Mouse (Mus musculus) midbrain, postnatal 0 days (tissue): ENCODE measurements at regions not wholly inside any gene's neighbourhood (a gene's known extent, or its start where the extent isn't known, plus 50 kb on each side); places are given as distances from the start of the nearest gene placed in this dataset.

Source experiments
- ATAC-seq: fragments of 200-750 bp; cut with Nextera tagmentation; 2 replicates; pipeline ENCODE4 v1.8.0; 2017; ENCODE audit warnings: moderate number of reproducible peaks, mild to moderate bottlenecking, moderate TSS enrichment, moderate library complexity; ENCODE audit not compliant: low FRiP score
- DNase-seq: peaks from one replicate; pipeline ENCODE4 v3.0.0-alpha.2; 2015; ENCODE audit warnings: low spot score
- H3K27ac ChIP-seq: fragments of 300-500 bp; sonication (generic); 2 replicates; pipeline ENCODE4 v1.5.1; 2014; ENCODE audit warnings: low read depth, mild to moderate bottlenecking, low read length, mixed read lengths
- H3K27me3 ChIP-seq: fragments of 300-500 bp; sonication (generic); 2 replicates; pipeline ENCODE4 v1.6.1; 2014; ENCODE audit warnings: low read length, control low read depth, mixed read lengths; ENCODE audit not compliant: insufficient read depth
- H3K36me3 ChIP-seq: fragments of 300-500 bp; sonication (generic); 2 replicates; pipeline ENCODE4 v1.6.1; 2014; ENCODE audit warnings: low read length, control low read depth, mixed read lengths; ENCODE audit not compliant: insufficient read depth
- H3K4me1 ChIP-seq: fragments of 300-500 bp; sonication (generic); 2 replicates; pipeline ENCODE4 v1.6.1; 2014; ENCODE audit warnings: mild to moderate bottlenecking, control low read depth, antibody characterized with exemption, low read length, mixed read lengths; ENCODE audit not compliant: insufficient read depth
- H3K4me2 ChIP-seq: fragments of 300-500 bp; sonication (generic); 2 replicates; pipeline ENCODE4 v1.6.1; 2014; ENCODE audit warnings: low read depth, mild to moderate bottlenecking, low read length, mixed read lengths; ENCODE audit not compliant: poor library complexity, severe bottlenecking
- H3K4me3 ChIP-seq: fragments of 300-500 bp; sonication (generic); 2 replicates; pipeline ENCODE4 v1.5.1; 2014; ENCODE audit warnings: low read depth, mild to moderate bottlenecking, low read length, moderate library complexity
- H3K9ac ChIP-seq: fragments of 300-500 bp; sonication (generic); replicated peaks from 2 replicates; pipeline ENCODE4 v1.6.1; 2014; ENCODE audit warnings: mild to moderate bottlenecking, low read length, moderate library complexity, mixed read lengths; ENCODE audit not compliant: poor library complexity, severe bottlenecking
- H3K9me3 ChIP-seq: fragments of 300-500 bp; sonication (generic); 2 replicates; pipeline ENCODE4 v1.6.1; 2016; ENCODE audit warnings: low read length, control low read depth
- CTCF ChIP-seq: IDR thresholded peaks from 2 replicates; pipeline ENCODE4 v1.5.1; 2016; ENCODE audit warnings: antibody characterized with exemption, mild to moderate bottlenecking
- WGBS: fragments of 180-500 bp; shearing (Covaris S2); extraction: QIAGEN DNeasy Blood & Tissue Kit; methylation state at CpG from one replicate; pipeline ENCODE4 v1.1.7; 2014; 5-methylcytosine and 5-hydroxymethylcytosine counted together

DNA sequence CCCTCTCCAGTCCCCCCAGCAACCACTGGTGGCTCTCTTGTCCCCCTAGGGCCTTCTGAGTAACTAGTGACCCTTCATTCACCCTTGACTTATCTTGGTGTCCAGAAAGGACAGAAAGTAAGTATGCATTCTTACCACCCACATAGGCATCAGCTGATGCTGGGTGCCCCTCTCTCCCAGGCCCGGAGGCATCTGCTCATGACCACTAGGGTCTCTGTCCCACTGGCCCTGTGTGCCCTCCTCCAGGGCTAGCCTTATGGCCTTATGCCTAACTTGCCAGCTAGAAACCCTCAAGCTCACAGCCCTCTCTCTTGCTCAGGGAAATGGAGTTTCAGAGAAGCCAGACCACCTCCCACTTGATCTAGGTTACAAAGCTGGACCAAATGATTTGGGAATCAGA, 89.2 kb upstream of the Unc5b start:
- no peaks in the 10 kb centered on the region for H3K9me3 ChIP-seq
- ATAC-seq: no peak
- H3K36me3 ChIP-seq: no peaks in the 10 kb centered on the region
- H3K4me3 ChIP-seq: no peak overlapping the region
- H3K4me2 ChIP-seq: no peak overlapping the region
- H3K9ac ChIP-seq: no peak overlapping the region
- no peaks in the 10 kb centered on the region for H3K27me3 ChIP-seq
- TF ChIP-seq CTCF: no peak
- WGBS: 100% methylated on average over 1 of the region's 1 CpGs
- peaks cover 6% of the 10 kb centered on the region; the same call in 1 of the 2 replicates for H3K4me1 ChIP-seq
- DNase-seq: no peak
- no peak overlapping the region for H3K27ac ChIP-seq

DNA sequence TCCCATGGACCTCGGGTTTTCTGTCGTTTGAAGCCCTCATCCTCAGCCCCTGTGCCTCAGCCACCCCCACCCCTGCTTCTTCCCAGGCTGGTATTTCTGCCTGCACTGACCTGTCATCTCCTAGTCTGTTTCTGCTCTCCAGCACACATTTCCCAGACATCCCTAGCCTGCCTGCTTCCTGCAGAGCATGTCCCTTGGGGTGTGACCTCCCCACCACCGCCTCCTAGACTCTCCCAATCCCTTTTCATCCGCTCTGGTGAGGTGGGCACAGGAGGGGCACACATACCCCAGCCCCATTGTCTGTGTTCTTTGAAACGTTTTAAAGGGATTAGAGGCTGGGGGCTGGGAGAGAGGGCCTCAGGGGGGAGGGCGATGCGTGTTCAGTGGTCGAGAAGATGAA, 86.6 kb upstream of the Unc5b start:
- no peak for TF ChIP-seq CTCF
- WGBS: 6% methylated on average over 8 of the region's 8 CpGs
- Histone ChIP-seq H3K9ac (no peak overlapping the region), H3K27ac (no peak overlapping the region), H3K4me2 (no peak overlapping the region), H3K27me3 (no peaks in the 10 kb centered on the region), H3K9me3 (no peaks in the 10 kb centered on the region), H3K36me3 (no peaks in the 10 kb centered on the region), H3K4me3 (no peak overlapping the region), H3K4me1 (peaks cover 13% of the 10 kb centered on the region; the same call in 1 of the 2 replicates)
- DNase-seq: no peak
- ATAC-seq: 0 out of 2 replicates have a peak, but pooled peaks have one; percentile 17

DNA sequence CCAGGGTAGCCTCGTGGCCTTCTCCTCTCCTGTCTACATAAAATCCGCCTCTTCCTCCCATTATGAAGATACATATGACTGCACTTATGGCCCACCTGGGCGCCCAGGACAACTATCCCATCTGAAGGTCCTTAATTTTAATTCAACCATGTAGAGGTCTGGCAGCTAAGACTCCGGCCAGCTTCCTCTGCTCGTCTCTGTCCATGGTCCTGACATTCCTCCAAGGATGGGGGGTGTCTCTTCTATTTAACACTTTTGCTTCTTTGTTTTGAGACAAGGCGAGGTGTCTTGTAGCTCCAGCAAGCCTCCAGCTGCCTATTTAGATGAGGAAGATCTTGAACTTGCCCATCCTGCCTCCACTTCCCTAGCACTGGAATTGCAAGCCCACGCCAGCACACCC, 83.0 kb upstream of the Unc5b start:
- Histone ChIP-seq H3K4me1 (peaks cover 13% of the 10 kb centered on the region; the same call in 1 of the 2 replicates), H3K36me3 (no peaks in the 10 kb centered on the region), H3K4me3 (no peak overlapping the region), H3K27ac (no peak overlapping the region), H3K9me3 (no peaks in the 10 kb centered on the region), H3K9ac (no peak overlapping the region), H3K27me3 (no peaks in the 10 kb centered on the region), H3K4me2 (no peak overlapping the region)
- WGBS: 46% methylated on average over 7 of the region's 7 CpGs
- TF ChIP-seq CTCF: no peak
- DNase-seq: no peak
- no peak for ATAC-seq

DNA sequence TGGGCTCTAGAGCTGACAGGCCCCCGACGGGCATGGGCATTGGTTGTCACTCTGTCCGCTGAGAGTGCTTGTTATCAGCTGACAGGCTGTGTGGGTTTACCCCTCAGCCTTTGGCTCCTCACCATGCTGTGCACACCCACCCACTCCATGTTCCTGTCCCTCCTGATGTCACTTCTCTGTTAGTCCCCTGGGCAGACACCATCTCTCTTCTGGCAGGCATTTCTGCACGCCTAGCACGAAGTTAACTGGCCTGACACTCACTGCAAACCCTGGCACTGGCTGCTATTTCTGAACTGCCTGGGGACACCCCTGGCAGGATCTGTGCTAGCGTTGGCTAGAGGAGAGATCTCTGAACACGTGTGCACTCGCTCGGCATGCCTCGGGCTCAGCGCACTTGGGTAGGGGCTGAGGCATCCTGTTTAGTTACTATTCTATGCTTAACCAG, 82.1 kb upstream of the Unc5b start:
- DNase-seq: peak; percentile 73

DNA sequence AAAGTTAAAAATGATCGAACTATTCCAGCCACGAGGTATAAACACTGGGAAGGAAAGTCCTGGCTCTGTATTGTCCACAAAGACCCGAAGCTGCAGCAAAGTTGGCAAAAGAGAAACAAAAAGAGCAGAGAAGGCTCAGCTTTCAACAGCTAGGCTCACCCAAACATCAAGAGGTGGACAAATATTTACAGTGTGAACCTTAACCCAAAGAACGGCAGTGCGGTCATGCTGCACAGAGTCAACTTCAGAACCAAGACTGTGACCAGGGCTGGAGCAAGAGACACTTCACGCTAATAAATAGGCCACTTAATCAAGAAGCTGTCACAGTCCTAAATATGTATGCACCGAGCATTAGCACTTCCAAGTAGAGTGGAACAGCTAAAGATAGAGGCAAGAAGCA, 73.0 kb upstream of the Unc5b start:
- DNase-seq (no peak), ATAC-seq (no peak)
- Histone ChIP-seq H3K36me3 (no peaks in the 10 kb centered on the region), H3K9ac (no peak overlapping the region), H3K4me2 (no peak overlapping the region), H3K27me3 (no peaks in the 10 kb centered on the region), H3K4me3 (no peak overlapping the region), H3K4me1 (no peaks in the 10 kb centered on the region), H3K9me3 (no peaks in the 10 kb centered on the region; the same call in 1 of the 2 replicates), H3K27ac (no peak overlapping the region)
- 79% methylated on average over 7 of the region's 7 CpGs for WGBS
- no peak for TF ChIP-seq CTCF

More for the DNA sequence above, 82.1 kb upstream of the Unc5b start:
- Histone ChIP-seq H3K9me3 (no peaks in the 10 kb centered on the region), H3K27ac (no peak overlapping the region), H3K27me3 (no peaks in the 10 kb centered on the region), H3K9ac (no peak overlapping the region), H3K36me3 (no peaks in the 10 kb centered on the region), H3K4me2 (no peak overlapping the region), H3K4me1 (peaks cover 13% of the 10 kb centered on the region; the same call in 1 of the 2 replicates), H3K4me3 (no peak overlapping the region)
- WGBS: 51% methylated on average over 11 of the region's 11 CpGs
- ATAC-seq: peak; percentile 55; the same call in 1 of the 2 replicates
- no peak for TF ChIP-seq CTCF

DNA sequence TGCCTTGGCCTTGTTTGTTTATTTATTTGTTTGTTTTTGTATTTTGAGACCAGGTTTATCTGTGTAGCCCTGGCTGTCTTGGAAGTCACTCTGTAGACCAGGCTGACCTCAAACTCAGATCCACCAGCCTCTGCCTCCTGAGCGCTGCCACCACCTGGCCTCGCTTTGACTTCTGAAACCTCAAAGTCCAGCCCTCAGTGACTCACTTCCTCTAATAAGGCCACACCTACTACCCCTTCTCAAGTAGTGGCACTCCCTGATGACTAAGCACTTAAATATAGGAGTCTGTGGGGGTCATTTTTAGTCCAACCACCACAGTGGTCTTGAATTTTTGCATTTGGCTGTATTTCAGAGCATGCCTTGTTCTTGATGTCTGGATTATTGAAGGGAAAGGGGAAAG, 69.6 kb upstream of the Unc5b start:
- Histone ChIP-seq H3K36me3 (no peaks in the 10 kb centered on the region), H3K9me3 (no peaks in the 10 kb centered on the region), H3K4me3 (no peak overlapping the region), H3K4me2 (no peak overlapping the region), H3K27me3 (no peaks in the 10 kb centered on the region), H3K4me1 (no peaks in the 10 kb centered on the region), H3K27ac (no peak overlapping the region), H3K9ac (no peak overlapping the region)
- DNase-seq: no peak
- ATAC-seq: no peak
- WGBS: 90% methylated on average over 2 of the region's 2 CpGs
- TF ChIP-seq CTCF: no peak
